Mouse (Mus musculus) left cerebral cortex, adult 2 months (tissue): ENCODE data around the gene Gabbr2. TPM values are rescaled to one million over a fixed set of nuclear protein-coding genes. Genes with fewer than 3 reads are reported as not detected.

Experiments used
- DNase-seq, 2 experiments: peaks; one replicate each; pipeline ENCODE4 v3.0.0; 2021 to 2022; ENCODE audit warnings: low spot score in 2 of 2, mixed read lengths in 1 of 2; ENCODE audit errors: extremely low spot score in 1 of 2
- H3K27ac ChIP-seq: fragments of 200-600 bp; 2 replicates; pipeline ENCODE4 v1.8.1; 2022
- H3K4me3 ChIP-seq: fragments of 200-600 bp; 2 replicates; pipeline ENCODE4 v1.8.1; 2022
- CTCF ChIP-seq: fragments of 200-600 bp; IDR thresholded peaks from 2 replicates; pipeline ENCODE4 v1.8.1; 2022; ENCODE audit warnings: antibody characterized with exemption, mild to moderate bottlenecking, moderate library complexity
- intact Hi-C: fragments of 180-260 bp; cut with DNase I; formaldehyde crosslinking; loops from one replicate; pipeline ENCODE4 v1.15.1; 2025
- total RNA-seq, 2 experiments: library from RNA; stranded (reverse); gene quantifications; 2 replicates each; pipeline ENCODE4 v1.2.3; 2021

Gene Gabbr2
- total RNA-seq, 2 experiments from 2014 or later: 258 to 266 TPM

- intact Hi-C loops: no loop called here
- DNase-seq: no peak
- no peak for TF ChIP-seq CTCF
These were observed 366.6 kb downstream of the Gabbr2 start for GRCm38 (mm10) chr4:46625101-46625500.

GRCm38 (mm10) chr4:46623007-46623406, 368.7 kb downstream of the Gabbr2 start:
- Histone ChIP-seq H3K4me3 (no peak overlapping the region), H3K27ac (no peak overlapping the region)
- no peak for TF ChIP-seq CTCF
- intact Hi-C loops: no loop called here
- no peak for DNase-seq

More at GRCm38 (mm10) chr4:46625101-46625500, 366.6 kb downstream of the Gabbr2 start:
- Histone ChIP-seq H3K27ac (no peak overlapping the region), H3K4me3 (no peak overlapping the region)

- H3K27ac ChIP-seq: no peak overlapping the region
- TF ChIP-seq CTCF: no peak
- no peak for DNase-seq
- H3K4me3 ChIP-seq: no peak overlapping the region
- intact Hi-C loops: no loop called here
These were observed 370.7 kb downstream of the Gabbr2 start for GRCm38 (mm10) chr4:46620946-46621345.

GRCm38 (mm10) chr4:46620330-46620729, 371.3 kb downstream of the Gabbr2 start:
- TF ChIP-seq CTCF: peak; percentile 43
- no peak for DNase-seq
- no peak overlapping the region for H3K4me3 ChIP-seq
- H3K27ac ChIP-seq: no peak overlapping the region
- intact Hi-C loops: no loop called here

GRCm38 (mm10) chr4:46618196-46618817, 373.4 kb downstream of the Gabbr2 start:
- intact Hi-C loops: no loop called here
- peak; percentile 24 for TF ChIP-seq CTCF
- Histone ChIP-seq H3K27ac (no peak overlapping the region), H3K4me3 (no peak overlapping the region)
- DNase-seq: no peak

GRCm38 (mm10) chr4:46617408-46617807, 374.3 kb downstream of the Gabbr2 start:
- no peak overlapping the region for H3K27ac ChIP-seq
- peak; percentile 50 for TF ChIP-seq CTCF
- DNase-seq: no peak
- no peak overlapping the region for H3K4me3 ChIP-seq
- intact Hi-C loops: no loop called here

- Histone ChIP-seq H3K27ac (no peak overlapping the region), H3K4me3 (no peak overlapping the region)
- intact Hi-C loops: no loop called here
- DNase-seq: no peak
- no peak for TF ChIP-seq CTCF
These were observed 377.0 kb downstream of the Gabbr2 start for GRCm38 (mm10) chr4:46614641-46615040.

- H3K27ac ChIP-seq: no peak overlapping the region
- TF ChIP-seq CTCF: no peak
- DNase-seq: no peak
- intact Hi-C loops: no loop called here
- H3K4me3 ChIP-seq: no peak overlapping the region
These were observed 378.1 kb downstream of the Gabbr2 start for GRCm38 (mm10) chr4:46613618-46614017.

Other genes with a start within 250 kb of the Gabbr2 start
- 10 to 100 TPM; 21.2 to 24.1 TPM for gene Anks6, start 65.6 kb upstream of the Gabbr2 start, total RNA-seq
- gene Galnt12, start 100.0 kb upstream of the Gabbr2 start, total RNA-seq: under 1 TPM; 0.77 to 0.86 TPM
- 1 to 10 TPM; 6.1 to 6.7 TPM for gene Col15a1, start 216.3 kb upstream of the Gabbr2 start, total RNA-seq